Mouse (Mus musculus) midbrain, embryonic 14.5 days (tissue): Measurements from ENCODE around the gene Atp13a2. TPM values are rescaled to one million over a fixed set of nuclear protein-coding genes. Genes with fewer than 3 reads are reported as not detected.
A peak's percentile ranks its signal among the peaks of the same experiment; 100 is the strongest.

Experiments
- ATAC-seq: fragments of 200-750 bp; cut with Nextera tagmentation; 2 replicates; pipeline ENCODE4 v1.8.0; 2017; ENCODE audit warnings: moderate number of reproducible peaks, moderate library complexity; ENCODE audit not compliant: low FRiP score, low TSS enrichment
- DNase-seq: peaks from one replicate; pipeline ENCODE4 v3.0.0-alpha.2; 2015
- H3K27ac ChIP-seq: fragments of 300-500 bp; sonication (generic); replicated peaks from 2 replicates; pipeline ENCODE4 v1.5.1; 2014; ENCODE audit warnings: mild to moderate bottlenecking, low read depth, low read length, moderate library complexity
- H3K27me3 ChIP-seq: fragments of 300-500 bp; sonication (generic); 2 replicates; pipeline ENCODE4 v1.6.1; 2014; ENCODE audit warnings: low read length, control low read depth, mixed read lengths; ENCODE audit not compliant: control insufficient read depth, insufficient read depth
- H3K36me3 ChIP-seq: fragments of 300-500 bp; sonication (generic); 2 replicates; pipeline ENCODE4 v1.6.1; 2014; ENCODE audit warnings: low read length, control low read depth; ENCODE audit not compliant: control insufficient read depth, insufficient read depth
- H3K4me1 ChIP-seq: fragments of 300-500 bp; sonication (generic); 2 replicates; pipeline ENCODE4 v1.6.1; 2014; ENCODE audit warnings: mild to moderate bottlenecking, antibody characterized with exemption, low read length, control low read depth; ENCODE audit not compliant: control insufficient read depth, insufficient read depth
- H3K4me2 ChIP-seq: fragments of 300-500 bp; sonication (generic); 2 replicates; pipeline ENCODE4 v1.6.1; 2014; ENCODE audit warnings: mild to moderate bottlenecking, low read length, moderate library complexity
- H3K4me3 ChIP-seq: fragments of 300-500 bp; sonication (generic); replicated peaks from 2 replicates; pipeline ENCODE4 v1.5.1; 2014; ENCODE audit warnings: low read depth, low read length
- H3K9ac ChIP-seq: fragments of 300-500 bp; sonication (generic); replicated peaks from 2 replicates; pipeline ENCODE4 v1.6.1; 2014; ENCODE audit warnings: mild to moderate bottlenecking, low read length, moderate library complexity
- H3K9me3 ChIP-seq: fragments of 300-500 bp; sonication (generic); 2 replicates; pipeline ENCODE4 v1.6.1; 2016; ENCODE audit warnings: low read length, control low read depth, mixed read lengths; ENCODE audit not compliant: control insufficient read depth
- WGBS: fragments of 180-500 bp; shearing (Covaris S2); extraction: QIAGEN DNeasy Blood & Tissue Kit; methylation state at CpG from one replicate; pipeline ENCODE4 v1.1.7; 2014; 5-methylcytosine and 5-hydroxymethylcytosine counted together
- polyA plus RNA-seq: library from polyadenylated mRNA; unstranded; fragments of >200 nt; fragmentation: Nextera tagmentation; extraction: Ambion mirVana; gene quantifications from 2 replicates; pipeline ENCODE4 v1.2.1, GENCODE M21; 2014

Gene Atp13a2
- polyA plus RNA-seq, result 162 and 173 TPM in 2 replicates

- DNase-seq (peak; percentile 97), ATAC-seq (peak; percentile 92)
- Histone ChIP-seq H3K9me3 (no peaks in the 10 kb centered on the region), H3K4me3 (peak within 1 kb of the TSS; percentile 98), H3K27ac (peak within 1 kb of the TSS; percentile 87), H3K4me2 (peak within 1 kb of the TSS; percentile 76), H3K4me1 (peaks cover 34% of the 10 kb centered on the region), H3K27me3 (no peaks in the 10 kb centered on the region), H3K36me3 (peaks cover 10% of the 10 kb centered on the region; the same call in 1 of the 2 replicates), H3K9ac (peak within 1 kb of the TSS; percentile 95)
- under 1% methylated on average over 53 of the region's 58 CpGs for WGBS
Observed at GRCm38 (mm10) chr4:140986711-140987395, at the start of gene Atp13a2. TSS of gene Atp13a2 (plus strand) at chr4:140986873.

- WGBS, result 90% methylated on average over 12 of the region's 12 CpGs
- Histone ChIP-seq H3K4me3 (no peak overlapping the region), H3K4me1 (no peaks in the 10 kb centered on the region), H3K27ac (no peak overlapping the region), H3K9me3 (no peaks in the 10 kb centered on the region), H3K4me2 (no peak overlapping the region), H3K27me3 (no peaks in the 10 kb centered on the region), H3K36me3 (no peaks in the 10 kb centered on the region), H3K9ac (no peak overlapping the region)
- ATAC-seq (no peak), DNase-seq (no peak)
Observed at GRCm38 (mm10) chr4:140944356-140944755, 42.3 kb upstream of the Atp13a2 start.

GRCm38 (mm10) chr4:140944961-140945442, 41.7 kb upstream of the Atp13a2 start:
- 84% methylated on average over 5 of the region's 5 CpGs for WGBS
- Histone ChIP-seq H3K4me1 (no peaks in the 10 kb centered on the region), H3K9ac (no peak overlapping the region), H3K9me3 (no peaks in the 10 kb centered on the region), H3K4me2 (no peak overlapping the region), H3K36me3 (no peaks in the 10 kb centered on the region), H3K27ac (no peak overlapping the region), H3K4me3 (no peak overlapping the region), H3K27me3 (no peaks in the 10 kb centered on the region)
- ATAC-seq (no peak), DNase-seq (no peak)

- H3K36me3 ChIP-seq, result no peaks in the 10 kb centered on the region
- no peak overlapping the region for H3K9ac ChIP-seq
- 92% methylated on average over 4 of the region's 4 CpGs for WGBS
Observed at GRCm38 (mm10) chr4:140945571-140945970, 41.1 kb upstream of the Atp13a2 start.

GRCm38 (mm10) chr4:140946048-140946447, 40.6 kb upstream of the Atp13a2 start:
- WGBS, result 82% methylated on average over 4 of the region's 4 CpGs

More at GRCm38 (mm10) chr4:140945571-140945970, 41.1 kb upstream of the Atp13a2 start:
- ATAC-seq, result no peak
- H3K4me3 ChIP-seq, result no peak overlapping the region
- no peak for DNase-seq
- H3K4me1 ChIP-seq, result no peaks in the 10 kb centered on the region
- H3K9me3 ChIP-seq, result no peaks in the 10 kb centered on the region
- H3K4me2 ChIP-seq, result no peak overlapping the region
- H3K27ac ChIP-seq, result no peak overlapping the region
- no peaks in the 10 kb centered on the region for H3K27me3 ChIP-seq

GRCm38 (mm10) chr4:140946580-140947205, 40.0 kb upstream of the Atp13a2 start:
- no peak overlapping the region for H3K27ac ChIP-seq
- DNase-seq (no peak), ATAC-seq (no peak)
- H3K36me3 ChIP-seq, result no peaks in the 10 kb centered on the region
- no peak overlapping the region for H3K4me3 ChIP-seq
- 79% methylated on average over 14 of the region's 14 CpGs for WGBS
- H3K4me1 ChIP-seq, result no peaks in the 10 kb centered on the region
- no peak overlapping the region for H3K9ac ChIP-seq
- H3K4me2 ChIP-seq, result no peak overlapping the region
- H3K9me3 ChIP-seq, result no peaks in the 10 kb centered on the region
- H3K27me3 ChIP-seq, result no peaks in the 10 kb centered on the region

More at GRCm38 (mm10) chr4:140946048-140946447, 40.6 kb upstream of the Atp13a2 start:
- no peak for ATAC-seq
- no peak overlapping the region for H3K4me2 ChIP-seq
- H3K9ac ChIP-seq, result no peak overlapping the region
- H3K27ac ChIP-seq, result no peak overlapping the region
- no peaks in the 10 kb centered on the region for H3K36me3 ChIP-seq
- no peaks in the 10 kb centered on the region for H3K4me1 ChIP-seq
- H3K27me3 ChIP-seq, result no peaks in the 10 kb centered on the region
- no peak overlapping the region for H3K4me3 ChIP-seq
- DNase-seq, result no peak
- H3K9me3 ChIP-seq, result no peaks in the 10 kb centered on the region

- Histone ChIP-seq H3K27me3 (no peaks in the 10 kb centered on the region), H3K9me3 (no peaks in the 10 kb centered on the region), H3K9ac (no peak overlapping the region), H3K4me1 (no peaks in the 10 kb centered on the region), H3K36me3 (no peaks in the 10 kb centered on the region), H3K4me3 (no peak overlapping the region), H3K27ac (no peak overlapping the region), H3K4me2 (no peak overlapping the region)
- ATAC-seq (no peak), DNase-seq (no peak)
- WGBS, result 83% methylated on average over 12 of the region's 12 CpGs
Observed at GRCm38 (mm10) chr4:140947487-140948440, 38.9 kb upstream of the Atp13a2 start.

DNA sequence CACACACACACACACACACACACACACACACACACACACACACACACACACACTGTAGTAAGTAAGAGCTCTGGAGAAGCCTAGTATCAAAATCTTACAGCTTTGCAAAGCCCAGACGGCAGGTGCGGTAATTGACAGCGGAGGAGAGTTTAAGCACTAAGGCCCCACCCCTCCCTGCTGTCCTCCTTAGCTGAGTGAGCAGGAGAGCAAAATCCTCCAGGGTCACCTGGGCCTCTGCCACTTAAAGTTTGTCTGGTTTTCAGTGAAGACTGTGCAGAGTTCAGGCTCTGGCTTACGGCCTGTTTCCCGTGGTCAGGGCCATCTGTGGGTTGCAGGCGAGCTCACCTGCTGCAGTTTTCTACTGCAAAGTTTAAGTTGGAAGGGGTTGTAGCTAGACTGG, 38.2 kb upstream of the Atp13a2 start:
- DNase-seq (no peak), ATAC-seq (no peak)
- Histone ChIP-seq H3K4me1 (no peaks in the 10 kb centered on the region), H3K4me3 (no peak overlapping the region), H3K36me3 (no peaks in the 10 kb centered on the region), H3K9me3 (no peaks in the 10 kb centered on the region), H3K27ac (no peak overlapping the region), H3K4me2 (no peak overlapping the region), H3K27me3 (no peaks in the 10 kb centered on the region), H3K9ac (no peak overlapping the region)
- WGBS, result 85% methylated on average over 6 of the region's 6 CpGs
